Mouse (Mus musculus) ovary, adult 2 months (tissue): Measurements from ENCODE around the gene Gbp6. TPM values are rescaled to one million over a fixed set of nuclear protein-coding genes. Genes with fewer than 3 reads are reported as not detected.

Experiments used
- polyA plus RNA-seq: library from polyadenylated mRNA; depleted of rRNA; stranded (reverse); fragments of >200 nt; gene quantifications from 2 replicates; pipeline ENCODE4 v1.2.3, GENCODE M21; 2012; rRNA removed

Gene Gbp6
- polyA plus RNA-seq, result 3.1 and 3.4 TPM in 2 replicates

DNA sequence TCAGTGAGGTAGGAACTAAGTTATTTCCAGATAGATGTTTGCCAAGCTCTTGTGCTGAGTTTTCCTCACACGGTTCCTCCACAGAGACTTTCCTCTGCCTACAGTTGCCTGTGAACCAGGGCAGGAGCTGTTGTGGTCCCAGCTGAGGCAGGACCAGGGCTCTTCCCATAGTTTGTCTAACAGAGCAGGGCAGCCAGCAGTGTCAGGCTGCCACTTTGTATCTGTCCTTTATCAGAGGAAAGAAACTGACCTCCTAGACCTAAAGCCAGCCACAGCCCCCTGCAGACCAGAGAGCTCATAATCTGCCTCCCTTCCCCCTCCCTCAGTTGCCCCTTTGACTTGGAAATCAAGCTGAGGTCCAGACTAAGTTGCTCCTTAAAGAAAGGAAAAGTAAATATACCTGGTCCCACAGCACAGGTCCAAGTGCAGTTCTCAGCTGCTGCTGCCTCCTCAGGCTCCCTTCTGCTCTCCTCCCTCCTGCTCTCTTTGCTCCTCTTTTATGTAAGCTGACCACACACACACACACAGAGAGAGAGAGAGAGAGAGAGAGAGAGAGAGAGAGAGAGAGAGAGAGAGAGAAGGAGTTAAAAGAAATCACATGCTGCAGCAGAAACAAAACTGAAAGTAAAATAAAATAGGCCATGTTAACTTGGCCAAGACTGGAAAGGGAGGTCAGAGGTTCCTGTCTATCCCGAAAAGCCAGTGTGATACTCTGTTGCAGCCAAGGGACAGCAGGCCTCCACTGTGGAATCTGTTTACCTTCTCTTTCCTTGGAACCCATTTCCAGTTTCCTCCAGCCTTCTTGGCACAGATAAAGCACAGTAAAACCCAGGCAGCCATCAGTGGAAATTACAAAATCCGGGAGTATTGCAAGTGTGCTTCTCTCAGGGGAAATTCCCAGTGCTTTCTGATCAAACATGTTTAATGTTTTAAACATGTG is at the start of gene Gbp6, which contains the start of gene Gm43302:
Gene Gbp6, minus strand, starts transcription at position 473 of the 940 bp plus-strand sequence.
Gene Gm43302, minus strand, starts transcription at position 470 of the 940 bp plus-strand sequence.

DNA sequence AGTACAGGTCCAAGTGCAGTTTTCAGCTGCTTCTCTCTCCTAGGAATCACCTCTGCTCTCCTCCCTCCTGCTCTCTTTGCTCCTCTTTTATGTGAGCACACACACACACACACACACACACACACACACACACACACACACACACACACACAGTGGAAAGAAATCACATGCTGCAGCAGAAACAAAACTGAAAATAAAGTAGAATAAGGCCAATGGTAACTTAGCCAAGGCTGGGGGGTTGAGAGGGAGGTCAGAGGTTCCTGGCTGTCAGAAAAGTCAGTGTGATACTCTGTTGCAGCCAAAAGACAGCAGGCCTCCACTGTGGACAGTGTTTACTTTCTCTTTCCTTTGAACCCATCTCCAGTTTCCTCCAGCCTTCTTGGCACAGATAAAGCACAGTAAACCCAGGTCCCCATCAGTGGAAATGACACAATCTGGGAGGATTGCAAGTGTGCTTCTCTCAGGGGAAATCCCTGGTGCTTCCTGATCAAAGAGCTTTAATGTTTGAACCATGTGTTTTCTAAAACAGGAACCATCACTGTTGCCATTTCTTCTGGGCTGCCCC is 53.9 kb downstream of the Gbp6 start, which contains the start of gene Gbp10:
Gene Gbp10, minus strand, starts transcription at position 51 of the 565 bp plus-strand sequence.

Other genes starting within 250 kb of the Gbp6 start
- 3.3 and 4.2 TPM in 2 replicates for gene Gbp9, start 154.2 kb downstream of the Gbp6 start, polyA plus RNA-seq
- 4.5 and 6.0 TPM in 2 replicates for gene Gbp8, start 154.2 kb downstream of the Gbp6 start, polyA plus RNA-seq
- gene Gbp4, start 154.1 kb downstream of the Gbp6 start, polyA plus RNA-seq, result 9.6 and 11.5 TPM in 2 replicates
- 0.15 and 0.56 TPM in 2 replicates for gene Gbp10, start 54.2 kb downstream of the Gbp6 start, polyA plus RNA-seq
- 0.78 and 1.1 TPM in 2 replicates for gene Gm43302, start within 50 bp of the Gbp6 start, polyA plus RNA-seq
- gene Lrrc8b, start 122.1 kb upstream of the Gbp6 start, polyA plus RNA-seq, result 8.5 and 10.0 TPM in 2 replicates
- 13.3 and 25.5 TPM in 2 replicates for gene Lrrc8c, start 225.7 kb upstream of the Gbp6 start, polyA plus RNA-seq